Mouse (Mus musculus): ENCODE results near the gene Foxi1.

GRCm38 (mm10) chr11:34165278-34165677, 42.6 kb downstream of the Foxi1 start:
- no peak for TF ChIP-seq CTCF (IDR thresholded peaks at IDR 0.05; ENCODE audit: borderline replicate concordance, control insufficient read depth, extremely low read depth, insufficient read depth, low read length, poor library complexity)
- TF ChIP-seq POLR2A (IDR thresholded peaks at IDR 0.05; ENCODE audit: control insufficient read depth, extremely low read depth, insufficient read depth, low read length, poor library complexity) = no peak
